In genomic region chr16:50380682-50381350, GRCm38 (mm10) we compare ENCODE assay signal across 8 mouse cellular contexts. TPM values are rescaled to one million over a fixed set of nuclear protein-coding genes. Genes with fewer than 3 reads are reported as not detected.
DNase-seq lines count a peak whose midpoint lies in the region; ATAC-seq and TF ChIP-seq lines count a peak whose summit lies in the region.

No protein-coding gene starts in this region.

- POLR2A ChIA-PET in Patski (lab: Charles Lee) = no interaction called here

- no peaks in the 10 kb centered on the region for H3K27me3 ChIP-seq in Patski
- no peaks in the 10 kb centered on the region for H3K27me3 ChIP-seq in hindbrain, embryonic 16.5 days (replicated peaks; ENCODE audit: control insufficient read depth, insufficient read depth, low read length)

- H3K4me2 ChIP-seq in hindbrain, embryonic 16.5 days (ENCODE audit: low read length) = peak overlapping the region; percentile 57

- no peaks in the 10 kb centered on the region for H3K36me3 ChIP-seq in hindbrain, embryonic 16.5 days (ENCODE audit: control insufficient read depth, insufficient read depth, low read length)

- no peak for DNase-seq in Patski (ENCODE audit: low read depth, low spot score)
- peak; percentile 70 for DNase-seq in cerebellum, adult 9-10 months
- peak; percentile 73 to 74 for DNase-seq in frontal cortex, postnatal 25 days (ENCODE audit: low spot score in 2 of 2)
- DNase-seq in left cerebral cortex, adult 11 months (ENCODE audit: low spot score) = peak; percentile 70
- DNase-seq in lung, postnatal 14 days = peak; percentile 75
- DNase-seq in retina, postnatal 7 days (ENCODE audit: low read depth, low spot score) = peak; percentile 38
- peak; percentile 84 for DNase-seq in thymus, postnatal 4 days

- TF ChIP-seq CTCF in Patski (IDR thresholded peaks at IDR 0.05) = peak; percentile 10

- in situ Hi-C loops in Patski (cut with MboI; ENCODE audit: low pct_unique_long_range_greater_than_20kb) = no loop called here

- H3K4me1 ChIP-seq in hindbrain, embryonic 16.5 days (ENCODE audit: control insufficient read depth, insufficient read depth, low read depth, low read length) = peaks cover 3% of the 10 kb centered on the region

- peak overlapping the region; percentile 28 for H3K4me3 ChIP-seq in hindbrain, embryonic 16.5 days (ENCODE audit: low read length)

- no peak for ATAC-seq in Patski
- peak; percentile 93 for ATAC-seq in hindbrain, embryonic 16.5 days

- H3K27ac ChIP-seq in hindbrain, embryonic 16.5 days (ENCODE audit: low read depth, low read length) = no peak overlapping the region

- no peak overlapping the region for H3K9ac ChIP-seq in hindbrain, embryonic 16.5 days (ENCODE audit: low read depth, low read length)

- 16% methylated on average over 10 of the region's 10 CpGs for WGBS in hindbrain, embryonic 16.5 days

- CTCF ChIA-PET in Patski (lab: Charles Lee) = interaction anchor here (0.9 to 1.5 kb wide), 2 partner anchors 9 to 17 kb away, joined by 3 read pairs; no protein-coding TSS in a partner anchor

- no peaks in the 10 kb centered on the region for H3K9me3 ChIP-seq in hindbrain, embryonic 16.5 days (ENCODE audit: control insufficient read depth, low read length)

RNA-seq across cellular contexts. Expression of gene Bbx, which starts 51.4 kb away (rescaled TPM):
- polyA plus RNA-seq in Patski (2021) = 29.4 TPM
- polyA plus RNA-seq in hindbrain, embryonic 16.5 days (2015; fragmentation: Nextera tagmentation; extraction: Ambion mirVana) = 20.2 and 20.3 TPM in 2 replicates
